Mouse (Mus musculus): ENCODE measurements around the gene Pepd.

DNA sequence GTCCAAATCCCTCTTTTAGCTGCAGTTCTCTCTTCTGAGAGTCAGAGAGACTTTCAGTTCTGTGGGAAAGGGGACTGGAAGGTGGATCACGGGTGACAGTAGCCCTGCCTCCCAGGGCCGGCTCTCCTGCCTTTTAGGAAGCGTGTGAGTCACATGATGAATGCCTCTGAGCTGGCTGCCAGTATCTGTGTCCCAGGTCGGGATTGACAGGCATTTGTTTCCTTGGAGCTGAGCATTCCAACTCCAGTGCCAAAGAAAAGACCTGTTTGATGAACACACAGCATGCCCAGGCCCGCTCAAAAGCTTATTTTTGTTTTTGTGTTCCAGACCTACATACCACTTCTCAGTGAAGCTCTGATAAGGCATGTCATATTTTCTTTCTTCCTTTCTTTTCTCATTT, 164.5 kb downstream of the Pepd start:
- TF ChIP-seq CTCF (IDR thresholded peaks at IDR 0.05; ENCODE audit: extremely low read depth, insufficient read depth, low read length): no peak
- no peak for TF ChIP-seq POLR2A (IDR thresholded peaks at IDR 0.05; ENCODE audit: extremely low read depth, insufficient read depth, low read length)

All from cortical plate, adult 2 months (tissue).